Mouse (Mus musculus) neural tube, embryonic 15.5 days (tissue): ENCODE measurements around the gene Nfil3. TPM values are rescaled to one million over a fixed set of nuclear protein-coding genes. Genes with fewer than 3 reads are reported as not detected.

Experiments
- ATAC-seq: fragments of 200-750 bp; cut with Nextera tagmentation; 2 replicates; pipeline ENCODE4 v1.8.0; 2017; ENCODE audit warnings: mild to moderate bottlenecking, moderate TSS enrichment, moderate library complexity; ENCODE audit not compliant: low FRiP score
- H3K27ac ChIP-seq: fragments of 300-500 bp; sonication (generic); replicated peaks from 2 replicates; pipeline ENCODE4 v1.5.1; 2015; ENCODE audit warnings: mild to moderate bottlenecking, inconsistent platforms
- H3K27me3 ChIP-seq: fragments of 300-500 bp; sonication (generic); replicated peaks from 2 replicates; pipeline ENCODE4 v1.6.1; 2015; ENCODE audit warnings: inconsistent platforms
- H3K36me3 ChIP-seq: fragments of 300-500 bp; sonication (generic); 2 replicates; pipeline ENCODE4 v1.6.1; 2015; ENCODE audit warnings: inconsistent platforms
- H3K4me1 ChIP-seq: fragments of 300-500 bp; sonication (generic); 2 replicates; pipeline ENCODE4 v1.6.1; 2015; ENCODE audit warnings: inconsistent platforms
- H3K4me2 ChIP-seq: fragments of 300-500 bp; sonication (generic); 2 replicates; pipeline ENCODE4 v1.6.1; 2015; ENCODE audit warnings: inconsistent platforms, mild to moderate bottlenecking, moderate library complexity
- H3K4me3 ChIP-seq: fragments of 300-500 bp; sonication (generic); replicated peaks from 2 replicates; pipeline ENCODE4 v1.5.1; 2015; ENCODE audit warnings: mild to moderate bottlenecking, inconsistent platforms
- H3K9ac ChIP-seq: fragments of 300-500 bp; sonication (generic); replicated peaks from 2 replicates; pipeline ENCODE4 v1.6.1; 2015; ENCODE audit warnings: mild to moderate bottlenecking, inconsistent platforms
- H3K9me3 ChIP-seq: fragments of 300-500 bp; sonication (generic); replicated peaks from 2 replicates; pipeline ENCODE4 v1.6.1; 2016; ENCODE audit warnings: inconsistent platforms
- WGBS: fragments of 180-500 bp; shearing (Covaris S2); methylation state at CpG from one replicate; pipeline ENCODE4 v1.1.7; 2015; ENCODE audit warnings: mixed read lengths; 5-methylcytosine and 5-hydroxymethylcytosine counted together
- polyA plus RNA-seq: library from polyadenylated mRNA; unstranded; fragments of >200 nt; fragmentation: Nextera tagmentation; extraction: Ambion mirVana; gene quantifications from 2 replicates; pipeline ENCODE4 v1.2.1, GENCODE M21; 2015

Nfil3 gene
- 43.0 and 45.6 TPM in 2 replicates for polyA plus RNA-seq

DNA sequence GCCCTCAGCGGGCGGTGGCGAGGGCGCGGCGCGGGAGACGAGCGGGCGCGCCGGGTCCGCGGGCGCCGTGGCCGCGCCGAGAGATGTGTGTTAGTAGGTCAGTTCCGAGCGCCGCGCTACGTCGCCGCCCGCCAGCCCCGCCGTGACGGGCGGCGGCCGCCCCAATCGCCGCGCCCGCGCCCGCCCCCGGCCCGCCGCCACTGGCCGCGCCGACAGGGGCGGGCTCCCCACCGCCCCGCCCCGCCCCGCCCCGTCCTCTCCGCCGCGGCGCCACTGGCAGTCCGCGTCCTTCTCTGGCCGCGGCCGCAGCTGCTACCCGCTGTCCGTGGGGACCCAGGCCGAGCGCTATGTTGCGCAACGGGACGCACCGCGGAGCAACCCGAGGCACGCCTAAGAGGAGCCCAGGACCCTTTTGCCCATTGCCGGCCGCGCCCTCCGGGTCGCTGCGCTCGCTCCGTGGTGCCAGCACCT, at the start of gene Nfil3:
Nfil3 (minus strand) TSS at position 123 of the 471 bp plus-strand sequence.
- WGBS, result 2% methylated on average over 49 of the region's 79 CpGs
- H3K36me3 ChIP-seq, result no peaks in the 10 kb centered on the region
- peak within 1 kb of the TSS; percentile 81 for H3K9ac ChIP-seq
- H3K9me3 ChIP-seq, result no peaks in the 10 kb centered on the region
- peak; percentile 91 for ATAC-seq
- peak within 1 kb of the TSS; percentile 99 for H3K27ac ChIP-seq
- peak within 1 kb of the TSS; percentile 98 for H3K4me2 ChIP-seq
- H3K4me3 ChIP-seq, result peak within 1 kb of the TSS; percentile 79
- H3K4me1 ChIP-seq, result peaks cover 32% of the 10 kb centered on the region
- no peaks in the 10 kb centered on the region for H3K27me3 ChIP-seq

DNA sequence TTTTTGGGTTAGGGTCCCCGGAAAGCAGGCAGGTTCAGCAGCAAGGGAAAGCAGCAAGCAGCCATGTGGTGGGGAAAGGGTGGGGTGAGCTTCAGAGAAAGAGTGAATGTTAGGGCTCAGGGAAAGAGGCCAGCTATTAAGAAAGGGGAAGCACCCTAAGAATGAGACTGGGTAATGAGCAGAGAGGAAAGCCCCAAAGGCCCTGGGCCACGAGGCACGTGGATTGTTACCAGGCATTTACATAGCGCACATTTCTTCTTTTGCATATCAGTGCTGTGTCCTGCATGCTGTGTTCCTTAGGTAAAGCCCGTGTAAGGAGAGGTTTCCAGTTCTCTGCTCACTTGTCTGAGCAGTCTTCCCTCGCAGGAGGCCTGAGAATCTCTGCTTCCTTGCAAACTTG, 43.4 kb upstream of the Nfil3 start:
- H3K27ac ChIP-seq, result no peak overlapping the region
- no peaks in the 10 kb centered on the region for H3K36me3 ChIP-seq
- ATAC-seq, result no peak
- no peak overlapping the region for H3K4me2 ChIP-seq
- H3K4me1 ChIP-seq, result no peaks in the 10 kb centered on the region
- no peak overlapping the region for H3K9ac ChIP-seq
- no peaks in the 10 kb centered on the region for H3K27me3 ChIP-seq
- no peaks in the 10 kb centered on the region for H3K9me3 ChIP-seq
- H3K4me3 ChIP-seq, result no peak overlapping the region
- 51% methylated on average over 6 of the region's 6 CpGs for WGBS

DNA sequence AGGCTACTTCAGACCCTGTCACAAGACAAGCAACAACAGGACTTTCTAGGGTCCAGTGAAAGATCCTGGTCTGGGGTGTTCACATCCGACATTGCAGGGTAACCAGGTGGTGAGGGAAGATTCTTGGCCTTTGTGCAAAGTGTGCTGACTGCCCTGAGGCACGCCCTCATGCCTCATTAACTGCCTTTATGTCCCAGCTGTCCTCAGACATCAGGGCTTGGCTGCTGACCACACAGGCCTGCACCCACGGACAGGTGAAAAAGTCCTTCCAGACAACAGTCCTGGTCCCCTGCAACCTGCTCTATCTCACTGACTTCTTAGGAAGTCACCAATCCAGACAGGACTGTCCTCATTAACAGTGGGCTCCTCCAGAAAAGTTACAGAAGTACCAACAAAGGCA, 39.4 kb upstream of the Nfil3 start:
- Histone ChIP-seq H3K4me1 (no peaks in the 10 kb centered on the region), H3K4me3 (no peak overlapping the region), H3K27me3 (no peaks in the 10 kb centered on the region), H3K4me2 (no peak overlapping the region), H3K9ac (no peak overlapping the region), H3K27ac (no peak overlapping the region), H3K36me3 (no peaks in the 10 kb centered on the region), H3K9me3 (no peaks in the 10 kb centered on the region)
- WGBS, result 71% methylated on average over 3 of the region's 3 CpGs
- ATAC-seq, result no peak

DNA sequence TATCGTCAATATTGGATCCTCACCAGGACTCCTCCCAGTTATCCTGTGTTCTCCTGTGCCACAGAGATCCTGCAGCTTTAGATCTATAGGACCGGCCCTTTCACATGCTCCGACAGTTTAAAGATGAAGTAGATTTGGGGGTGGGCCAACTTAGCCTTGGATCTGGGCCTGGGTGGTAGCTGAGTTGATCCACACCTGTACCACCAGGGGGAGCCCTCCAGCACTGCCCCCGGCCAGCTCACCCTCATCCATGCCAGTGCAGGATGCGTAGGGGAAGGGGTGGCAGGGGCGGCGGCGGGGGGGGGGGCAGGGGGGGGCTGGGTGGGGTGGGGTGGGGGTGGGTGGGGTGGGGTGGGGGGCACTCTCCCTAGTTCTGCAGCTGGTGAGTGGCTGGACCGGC, 38.7 kb upstream of the Nfil3 start:
- 90% methylated on average over 4 of the region's 9 CpGs for WGBS
- no peak overlapping the region for H3K4me3 ChIP-seq
- H3K27ac ChIP-seq, result no peak overlapping the region
- no peaks in the 10 kb centered on the region for H3K4me1 ChIP-seq
- H3K9ac ChIP-seq, result no peak overlapping the region
- no peak for ATAC-seq
- H3K9me3 ChIP-seq, result no peaks in the 10 kb centered on the region
- H3K27me3 ChIP-seq, result no peaks in the 10 kb centered on the region
- no peaks in the 10 kb centered on the region for H3K36me3 ChIP-seq
- H3K4me2 ChIP-seq, result no peak overlapping the region

DNA sequence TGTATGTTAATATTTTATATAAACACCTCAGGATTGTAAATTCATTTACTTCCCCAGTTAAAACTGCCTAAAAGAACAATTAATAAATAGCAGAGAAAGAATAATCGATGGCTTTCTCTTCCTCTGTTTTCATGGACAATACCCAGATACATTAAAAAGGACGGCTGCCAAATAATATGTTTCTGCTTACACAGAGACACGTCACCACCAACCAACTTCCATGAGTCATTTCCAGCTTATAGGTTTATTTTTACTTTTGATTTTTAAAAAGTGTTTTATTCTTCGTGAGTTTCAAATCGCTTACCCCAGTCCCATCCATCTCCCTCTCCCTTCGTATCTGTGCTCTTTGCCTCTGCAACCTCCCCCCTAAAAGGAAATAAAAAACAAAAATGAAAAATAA, 38.1 kb upstream of the Nfil3 start:
- no peak overlapping the region for H3K27ac ChIP-seq
- H3K9ac ChIP-seq, result no peak overlapping the region
- no peaks in the 10 kb centered on the region for H3K36me3 ChIP-seq
- H3K9me3 ChIP-seq, result no peaks in the 10 kb centered on the region
- no peaks in the 10 kb centered on the region for H3K27me3 ChIP-seq
- H3K4me1 ChIP-seq, result no peaks in the 10 kb centered on the region
- no peak overlapping the region for H3K4me3 ChIP-seq
- ATAC-seq, result no peak
- 96% methylated on average over 6 of the region's 6 CpGs for WGBS
- H3K4me2 ChIP-seq, result no peak overlapping the region

DNA sequence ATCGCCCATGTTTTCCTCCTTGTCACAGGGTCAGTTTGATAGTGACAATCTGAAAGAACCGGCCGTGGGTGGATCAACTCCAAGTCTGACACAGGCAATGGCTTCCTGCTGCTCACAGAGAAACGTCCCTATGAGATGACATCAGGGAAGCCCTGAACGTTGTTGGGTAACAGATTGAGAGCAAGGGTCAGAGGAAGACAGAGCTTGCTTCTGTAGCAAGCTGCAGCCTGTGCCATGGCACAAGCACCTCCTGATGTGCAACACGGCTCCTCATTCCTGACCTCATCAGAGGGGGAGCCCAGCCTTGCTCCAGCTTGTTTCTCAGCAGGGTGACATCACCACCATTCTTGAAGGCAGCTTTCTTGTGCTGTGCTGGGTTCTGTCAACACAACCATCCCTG, 37.1 kb upstream of the Nfil3 start:
- no peak overlapping the region for H3K4me2 ChIP-seq
- no peaks in the 10 kb centered on the region for H3K36me3 ChIP-seq
- no peaks in the 10 kb centered on the region for H3K4me1 ChIP-seq
- no peak overlapping the region for H3K9ac ChIP-seq
- no peaks in the 10 kb centered on the region for H3K9me3 ChIP-seq
- H3K27me3 ChIP-seq, result no peaks in the 10 kb centered on the region
- H3K27ac ChIP-seq, result no peak overlapping the region
- H3K4me3 ChIP-seq, result no peak overlapping the region
- ATAC-seq, result no peak
- WGBS, result 74% methylated on average over 6 of the region's 6 CpGs

DNA sequence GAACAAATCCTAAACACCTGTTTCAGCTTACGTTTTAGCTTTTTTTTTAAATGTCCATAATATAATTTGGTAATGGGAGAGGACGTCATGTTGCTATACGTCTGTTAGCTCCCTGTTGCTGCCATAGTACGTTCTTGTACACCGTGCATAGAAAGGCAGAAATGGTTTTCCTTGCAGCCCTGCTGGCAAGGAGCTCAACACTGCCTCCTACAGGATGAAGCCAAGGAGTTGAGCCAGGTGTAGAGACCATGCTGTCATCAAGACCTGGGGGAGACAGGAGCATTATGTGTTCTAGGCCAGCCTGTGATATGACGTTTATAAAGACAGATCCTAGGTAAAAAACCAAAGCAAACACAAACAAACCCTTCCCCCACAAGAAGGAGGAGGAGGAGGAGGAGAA, 36.2 kb upstream of the Nfil3 start:
- no peak overlapping the region for H3K4me2 ChIP-seq
- no peak overlapping the region for H3K9ac ChIP-seq
- no peak for ATAC-seq
- H3K4me1 ChIP-seq, result no peaks in the 10 kb centered on the region
- H3K4me3 ChIP-seq, result no peak overlapping the region
- no peak overlapping the region for H3K27ac ChIP-seq
- H3K36me3 ChIP-seq, result no peaks in the 10 kb centered on the region
- WGBS, result 82% methylated on average over 6 of the region's 6 CpGs
- no peaks in the 10 kb centered on the region for H3K9me3 ChIP-seq
- no peaks in the 10 kb centered on the region for H3K27me3 ChIP-seq

DNA sequence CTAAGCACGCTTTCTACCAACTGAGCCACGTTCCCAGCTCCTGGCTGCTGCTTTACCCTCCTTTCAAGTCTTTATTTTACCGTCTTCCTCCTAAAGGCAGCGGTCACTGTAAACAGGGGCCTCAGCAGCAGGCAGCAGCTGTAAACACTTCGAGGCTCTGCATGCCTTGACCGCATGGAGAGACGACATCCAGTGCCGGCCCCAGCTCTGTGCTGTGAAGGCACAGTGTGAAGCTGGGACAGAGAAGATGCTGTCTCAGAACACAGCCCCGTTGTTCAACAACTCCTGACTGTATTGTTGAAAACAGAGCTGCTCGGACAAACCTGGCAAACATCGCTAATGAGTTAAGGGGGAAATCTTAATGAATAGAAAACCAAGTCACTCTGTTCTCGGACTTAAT, 30.6 kb upstream of the Nfil3 start:
- no peak overlapping the region for H3K4me3 ChIP-seq
- H3K27ac ChIP-seq, result no peak overlapping the region
- H3K4me2 ChIP-seq, result peak overlapping the region; percentile 19
- H3K9ac ChIP-seq, result no peak overlapping the region
- 11% methylated on average over 12 of the region's 12 CpGs for WGBS
- ATAC-seq, result peak; percentile 53; the same call in 1 of the 2 replicates
- H3K4me1 ChIP-seq, result peaks cover 6% of the 10 kb centered on the region
- H3K27me3 ChIP-seq, result no peaks in the 10 kb centered on the region
- no peaks in the 10 kb centered on the region for H3K36me3 ChIP-seq
- H3K9me3 ChIP-seq, result no peaks in the 10 kb centered on the region

DNA sequence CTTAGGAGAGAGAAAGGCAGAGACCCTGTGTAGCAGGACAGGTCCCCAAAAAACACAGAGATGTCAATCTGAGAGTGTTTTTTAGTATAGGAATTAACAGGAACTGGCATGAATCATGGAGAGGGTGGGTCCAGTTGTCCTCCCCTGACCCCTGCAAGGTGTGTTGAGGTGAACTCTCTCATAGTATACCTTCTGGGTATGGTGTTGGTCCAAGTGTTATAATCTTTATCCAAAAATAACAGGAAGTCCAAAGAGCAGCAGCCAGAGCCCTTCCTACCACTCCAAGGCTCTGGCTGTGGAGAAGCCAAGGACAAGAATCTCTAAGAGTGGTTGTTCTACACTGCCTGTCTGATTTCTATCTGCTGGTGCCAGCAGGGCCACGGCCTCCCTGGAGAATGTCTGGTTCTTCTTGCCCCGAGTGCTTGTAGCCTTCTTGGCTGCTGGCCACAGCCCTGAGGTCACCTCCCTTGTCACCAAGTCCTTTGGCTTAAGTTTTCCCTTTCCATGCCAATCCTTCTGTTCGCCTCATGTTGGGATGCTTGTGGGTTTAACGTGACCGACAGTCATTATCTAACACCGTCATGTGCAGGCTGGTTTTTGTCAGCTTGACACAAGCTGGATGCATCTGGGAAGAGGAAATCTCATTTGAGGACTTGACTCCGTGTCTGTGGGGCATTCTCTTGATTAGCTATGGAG, 27.8 kb upstream of the Nfil3 start:
- Histone ChIP-seq H3K4me1 (peaks cover 6% of the 10 kb centered on the region), H3K36me3 (no peaks in the 10 kb centered on the region), H3K27me3 (no peaks in the 10 kb centered on the region), H3K9me3 (no peaks in the 10 kb centered on the region), H3K27ac (no peak overlapping the region), H3K4me2 (no peak overlapping the region), H3K4me3 (no peak overlapping the region), H3K9ac (no peak overlapping the region)
- no peak for ATAC-seq
- 66% methylated on average over 7 of the region's 7 CpGs for WGBS

DNA sequence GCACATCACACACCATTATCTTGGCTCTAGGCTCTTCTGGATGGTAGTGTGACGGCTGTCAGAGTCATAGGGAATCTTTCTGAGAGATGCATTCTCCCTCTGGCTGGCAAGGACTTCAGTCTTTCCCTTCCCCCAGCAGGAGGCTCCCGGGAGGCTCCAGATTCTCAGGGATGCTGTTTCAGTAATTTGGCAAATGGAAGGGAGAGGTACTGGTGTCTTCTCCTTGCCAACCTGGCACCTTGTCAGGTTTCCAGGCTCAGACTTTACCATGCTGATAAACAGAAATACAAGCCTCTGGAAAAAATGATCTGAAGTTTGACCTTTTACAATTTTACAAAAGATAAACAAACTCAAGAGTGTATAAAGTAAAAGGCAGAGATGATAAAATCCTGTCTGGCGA, 26.9 kb upstream of the Nfil3 start:
- 71% methylated on average over 3 of the region's 3 CpGs for WGBS
- no peak overlapping the region for H3K27ac ChIP-seq
- H3K4me3 ChIP-seq, result no peak overlapping the region
- H3K4me1 ChIP-seq, result peaks cover 6% of the 10 kb centered on the region
- H3K36me3 ChIP-seq, result no peaks in the 10 kb centered on the region
- ATAC-seq, result no peak
- no peak overlapping the region for H3K9ac ChIP-seq
- no peak overlapping the region for H3K4me2 ChIP-seq
- no peaks in the 10 kb centered on the region for H3K27me3 ChIP-seq
- H3K9me3 ChIP-seq, result no peaks in the 10 kb centered on the region

DNA sequence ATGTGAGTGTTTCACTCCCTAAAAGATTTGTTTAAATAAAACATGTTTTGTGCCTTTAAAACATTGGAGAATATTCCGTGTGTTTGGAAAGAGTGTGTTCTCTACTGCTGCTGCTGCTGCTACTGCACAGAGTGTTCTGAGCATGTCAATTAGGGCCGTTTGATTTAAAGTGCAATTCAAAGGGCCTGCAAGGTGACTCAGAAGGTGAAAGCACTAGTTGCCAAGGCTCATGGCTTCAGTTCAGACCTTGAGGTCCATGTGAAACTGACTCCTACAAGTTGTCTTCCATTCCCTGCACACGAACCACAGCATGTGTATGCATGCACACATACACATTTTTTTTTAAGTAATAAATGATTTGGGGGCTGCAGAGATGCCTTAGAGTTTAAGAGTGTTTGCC, 22.4 kb upstream of the Nfil3 start:
- Histone ChIP-seq H3K27ac (no peak overlapping the region), H3K4me3 (no peak overlapping the region), H3K9me3 (no peaks in the 10 kb centered on the region), H3K36me3 (no peaks in the 10 kb centered on the region), H3K27me3 (no peaks in the 10 kb centered on the region), H3K4me1 (no peaks in the 10 kb centered on the region), H3K4me2 (no peak overlapping the region), H3K9ac (no peak overlapping the region)
- 58% methylated on average over 3 of the region's 3 CpGs for WGBS
- no peak for ATAC-seq

DNA sequence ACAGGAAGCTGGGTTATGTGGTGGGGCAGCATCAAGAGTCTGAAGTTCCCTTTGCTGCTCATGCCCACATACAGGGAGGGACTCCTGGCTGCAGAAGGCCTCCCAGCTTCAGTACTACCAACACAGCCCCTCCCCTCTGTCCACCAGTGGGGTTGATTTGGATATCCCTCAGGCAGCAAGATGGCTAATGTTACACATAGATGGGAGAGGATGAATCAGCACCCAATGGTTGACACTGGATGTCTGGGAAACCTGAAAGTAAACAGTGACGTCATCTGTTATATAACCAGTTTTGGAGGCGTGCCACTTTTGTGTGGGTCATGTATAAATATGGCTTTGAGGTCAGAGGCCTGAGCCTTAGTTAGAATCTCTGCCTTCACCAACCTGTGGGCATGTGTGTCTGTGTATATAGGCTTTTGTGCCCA, 20.6 kb upstream of the Nfil3 start:
- Histone ChIP-seq H3K9ac (no peak overlapping the region), H3K36me3 (no peaks in the 10 kb centered on the region), H3K9me3 (no peaks in the 10 kb centered on the region), H3K4me3 (no peak overlapping the region), H3K4me1 (no peaks in the 10 kb centered on the region), H3K27me3 (no peaks in the 10 kb centered on the region), H3K4me2 (no peak overlapping the region), H3K27ac (no peak overlapping the region)
- no peak for ATAC-seq
- WGBS, result 81% methylated on average over 2 of the region's 2 CpGs
